Mouse (Mus musculus): ENCODE data around the gene Rere. TPM values are rescaled to one million over a fixed set of nuclear protein-coding genes. Genes with fewer than 3 reads are reported as not detected.
A peak's percentile ranks its signal among the peaks of the same experiment; 100 is the strongest.

Rere gene
- polyA plus RNA-seq, 1 experiment from 2014 or later, result 51.6 TPM

GRCm38 (mm10) chr4:150380273-150380672 lies 98.8 kb downstream of the Rere start:
- no peak overlapping the region for H3K27ac ChIP-seq (ENCODE audit: low read depth, low read length)
- no peak for ATAC-seq (replicated peaks; ENCODE audit: low FRiP score)
- DNase-seq (ENCODE audit: low spot score), result no peak
- no peaks in the 10 kb centered on the region for H3K36me3 ChIP-seq (ENCODE audit: control insufficient read depth, insufficient read depth, low read length)
- 0 out of 2 replicates have a peak, but pooled peaks cover 4% of the 10 kb centered on the region for H3K4me1 ChIP-seq (replicated peaks; ENCODE audit: control insufficient read depth, insufficient read depth, low read length)
- 84% methylated on average over 5 of the region's 5 CpGs for WGBS
- H3K9me3 ChIP-seq (ENCODE audit: control insufficient read depth, low read length), result no peaks in the 10 kb centered on the region
- no peak overlapping the region for H3K4me3 ChIP-seq (ENCODE audit: low read depth, low read length)
- H3K4me2 ChIP-seq (ENCODE audit: low read depth, low read length, severe bottlenecking), result no peak overlapping the region
- H3K27me3 ChIP-seq (ENCODE audit: control insufficient read depth, insufficient read depth, low read length), result no peaks in the 10 kb centered on the region
- no peak overlapping the region for H3K9ac ChIP-seq (ENCODE audit: low read length)

GRCm38 (mm10) chr4:150382504-150382903 lies 101.1 kb downstream of the Rere start:
- no peak for DNase-seq (ENCODE audit: low spot score)
- ATAC-seq (replicated peaks; ENCODE audit: low FRiP score), result no peak
- WGBS, result 84% methylated on average over 3 of the region's 3 CpGs
- H3K27ac ChIP-seq (ENCODE audit: low read depth, low read length), result no peak overlapping the region
- no peaks in the 10 kb centered on the region for H3K36me3 ChIP-seq (ENCODE audit: control insufficient read depth, insufficient read depth, low read length)
- H3K4me3 ChIP-seq (ENCODE audit: low read depth, low read length), result no peak overlapping the region
- H3K4me2 ChIP-seq (ENCODE audit: low read depth, low read length, severe bottlenecking), result no peak overlapping the region
- 0 out of 2 replicates have a peak, but pooled peaks cover 4% of the 10 kb centered on the region for H3K4me1 ChIP-seq (replicated peaks; ENCODE audit: control insufficient read depth, insufficient read depth, low read length)
- no peaks in the 10 kb centered on the region for H3K9me3 ChIP-seq (ENCODE audit: control insufficient read depth, low read length)
- no peaks in the 10 kb centered on the region for H3K27me3 ChIP-seq (ENCODE audit: control insufficient read depth, insufficient read depth, low read length)
- H3K9ac ChIP-seq (ENCODE audit: low read length), result no peak overlapping the region

GRCm38 (mm10) chr4:150384405-150384804 lies 103.0 kb downstream of the Rere start:
- H3K36me3 ChIP-seq (ENCODE audit: control insufficient read depth, insufficient read depth, low read length), result no peaks in the 10 kb centered on the region
- H3K4me2 ChIP-seq (ENCODE audit: low read depth, low read length, severe bottlenecking), result no peak overlapping the region
- ATAC-seq (replicated peaks; ENCODE audit: low FRiP score) (no peak), DNase-seq (ENCODE audit: low spot score) (no peak)
- no peak overlapping the region for H3K4me3 ChIP-seq (ENCODE audit: low read depth, low read length)
- no peaks in the 10 kb centered on the region for H3K27me3 ChIP-seq (ENCODE audit: control insufficient read depth, insufficient read depth, low read length)
- WGBS, result 66% methylated on average over 8 of the region's 8 CpGs
- no peaks in the 10 kb centered on the region for H3K9me3 ChIP-seq (ENCODE audit: control insufficient read depth, low read length)
- no peak overlapping the region for H3K9ac ChIP-seq (ENCODE audit: low read length)
- H3K27ac ChIP-seq (ENCODE audit: low read depth, low read length), result no peak overlapping the region
- H3K4me1 ChIP-seq (replicated peaks; ENCODE audit: control insufficient read depth, insufficient read depth, low read length), result 0 out of 2 replicates have a peak, but pooled peaks cover 4% of the 10 kb centered on the region

- 80% methylated on average over 3 of the region's 3 CpGs for WGBS
- no peak overlapping the region for H3K4me2 ChIP-seq (ENCODE audit: low read depth, low read length, severe bottlenecking)
- DNase-seq (ENCODE audit: low spot score) (no peak), ATAC-seq (replicated peaks; ENCODE audit: low FRiP score) (no peak)
- H3K4me1 ChIP-seq (replicated peaks; ENCODE audit: control insufficient read depth, insufficient read depth, low read length), result 0 out of 2 replicates have a peak, but pooled peaks cover 4% of the 10 kb centered on the region
- no peak overlapping the region for H3K27ac ChIP-seq (ENCODE audit: low read depth, low read length)
- H3K36me3 ChIP-seq (ENCODE audit: control insufficient read depth, insufficient read depth, low read length), result no peaks in the 10 kb centered on the region
- no peaks in the 10 kb centered on the region for H3K9me3 ChIP-seq (ENCODE audit: control insufficient read depth, low read length)
- H3K4me3 ChIP-seq (ENCODE audit: low read depth, low read length), result no peak overlapping the region
- H3K27me3 ChIP-seq (ENCODE audit: control insufficient read depth, insufficient read depth, low read length), result no peaks in the 10 kb centered on the region
- no peak overlapping the region for H3K9ac ChIP-seq (ENCODE audit: low read length)
Measured at GRCm38 (mm10) chr4:150384899-150385298, 103.5 kb downstream of the Rere start.

GRCm38 (mm10) chr4:150388518-150388917 lies 107.1 kb downstream of the Rere start:
- Histone ChIP-seq H3K27me3 (ENCODE audit: control insufficient read depth, insufficient read depth, low read length) (no peaks in the 10 kb centered on the region), H3K27ac (ENCODE audit: low read depth, low read length) (no peak overlapping the region), H3K9ac (ENCODE audit: low read length) (no peak overlapping the region), H3K36me3 (ENCODE audit: control insufficient read depth, insufficient read depth, low read length) (no peaks in the 10 kb centered on the region), H3K4me2 (ENCODE audit: low read depth, low read length, severe bottlenecking) (no peak overlapping the region), H3K9me3 (ENCODE audit: control insufficient read depth, low read length) (no peaks in the 10 kb centered on the region), H3K4me3 (ENCODE audit: low read depth, low read length) (no peak overlapping the region), H3K4me1 (replicated peaks; ENCODE audit: control insufficient read depth, insufficient read depth, low read length) (peaks cover 2% of the 10 kb centered on the region; the same call in 1 of the 2 replicates)
- no peak for ATAC-seq (replicated peaks; ENCODE audit: low FRiP score)
- DNase-seq (ENCODE audit: low spot score), result no peak
- 77% methylated on average over 3 of the region's 3 CpGs for WGBS

GRCm38 (mm10) chr4:150393607-150394006 lies 112.2 kb downstream of the Rere start:
- Histone ChIP-seq H3K27ac (ENCODE audit: low read depth, low read length) (no peak overlapping the region), H3K4me1 (replicated peaks; ENCODE audit: control insufficient read depth, insufficient read depth, low read length) (peaks cover 24% of the 10 kb centered on the region), H3K36me3 (ENCODE audit: control insufficient read depth, insufficient read depth, low read length) (no peaks in the 10 kb centered on the region), H3K9ac (ENCODE audit: low read length) (no peak overlapping the region), H3K9me3 (ENCODE audit: control insufficient read depth, low read length) (no peaks in the 10 kb centered on the region), H3K4me3 (ENCODE audit: low read depth, low read length) (no peak overlapping the region), H3K4me2 (ENCODE audit: low read depth, low read length, severe bottlenecking) (no peak overlapping the region), H3K27me3 (ENCODE audit: control insufficient read depth, insufficient read depth, low read length) (no peaks in the 10 kb centered on the region)
- WGBS, result 63% methylated on average over 8 of the region's 8 CpGs
- DNase-seq (ENCODE audit: low spot score) (no peak), ATAC-seq (replicated peaks; ENCODE audit: low FRiP score) (no peak)

- H3K27ac ChIP-seq (ENCODE audit: low read depth, low read length), result no peak overlapping the region
- ATAC-seq (replicated peaks; ENCODE audit: low FRiP score), result no peak
- no peaks in the 10 kb centered on the region for H3K27me3 ChIP-seq (ENCODE audit: control insufficient read depth, insufficient read depth, low read length)
- H3K4me3 ChIP-seq (ENCODE audit: low read depth, low read length), result no peak overlapping the region
- DNase-seq (ENCODE audit: low spot score), result no peak
- H3K4me2 ChIP-seq (ENCODE audit: low read depth, low read length, severe bottlenecking), result no peak overlapping the region
- 84% methylated on average over 4 of the region's 4 CpGs for WGBS
- no peaks in the 10 kb centered on the region for H3K36me3 ChIP-seq (ENCODE audit: control insufficient read depth, insufficient read depth, low read length)
- peaks cover 25% of the 10 kb centered on the region for H3K4me1 ChIP-seq (replicated peaks; ENCODE audit: control insufficient read depth, insufficient read depth, low read length)
- no peaks in the 10 kb centered on the region for H3K9me3 ChIP-seq (ENCODE audit: control insufficient read depth, low read length)
- H3K9ac ChIP-seq (ENCODE audit: low read length), result no peak overlapping the region
Measured at GRCm38 (mm10) chr4:150394091-150394490, 112.6 kb downstream of the Rere start.

GRCm38 (mm10) chr4:150396339-150396738 lies 114.9 kb downstream of the Rere start:
- Histone ChIP-seq H3K4me1 (replicated peaks; ENCODE audit: control insufficient read depth, insufficient read depth, low read length) (peaks cover 27% of the 10 kb centered on the region), H3K4me3 (ENCODE audit: low read depth, low read length) (no peak overlapping the region), H3K36me3 (ENCODE audit: control insufficient read depth, insufficient read depth, low read length) (no peaks in the 10 kb centered on the region), H3K4me2 (ENCODE audit: low read depth, low read length, severe bottlenecking) (no peak overlapping the region), H3K27me3 (ENCODE audit: control insufficient read depth, insufficient read depth, low read length) (no peaks in the 10 kb centered on the region), H3K27ac (ENCODE audit: low read depth, low read length) (peak overlapping the region; percentile 46), H3K9ac (ENCODE audit: low read length) (no peak overlapping the region; the same call in 1 of the 2 replicates), H3K9me3 (ENCODE audit: control insufficient read depth, low read length) (no peaks in the 10 kb centered on the region)
- ATAC-seq (replicated peaks; ENCODE audit: low FRiP score) (no peak), DNase-seq (ENCODE audit: low spot score) (no peak)

GRCm38 (mm10) chr4:150396826-150397620 lies 115.6 kb downstream of the Rere start:
- no peaks in the 10 kb centered on the region for H3K27me3 ChIP-seq (ENCODE audit: control insufficient read depth, insufficient read depth, low read length)
- no peak for ATAC-seq (replicated peaks; ENCODE audit: low FRiP score)
- no peak overlapping the region for H3K4me3 ChIP-seq (ENCODE audit: low read depth, low read length)
- H3K27ac ChIP-seq (ENCODE audit: low read depth, low read length), result peak overlapping the region; percentile 46
- H3K9me3 ChIP-seq (ENCODE audit: control insufficient read depth, low read length), result no peaks in the 10 kb centered on the region
- no peaks in the 10 kb centered on the region for H3K36me3 ChIP-seq (ENCODE audit: control insufficient read depth, insufficient read depth, low read length)
- H3K9ac ChIP-seq (ENCODE audit: low read length), result peak overlapping the region; percentile 20; the same call in 1 of the 2 replicates
- WGBS, result 21% methylated on average over 13 of the region's 13 CpGs
- peaks cover 28% of the 10 kb centered on the region for H3K4me1 ChIP-seq (replicated peaks; ENCODE audit: control insufficient read depth, insufficient read depth, low read length)
- peak; percentile 60 for DNase-seq (ENCODE audit: low spot score)
- no peak overlapping the region for H3K4me2 ChIP-seq (ENCODE audit: low read depth, low read length, severe bottlenecking)
